Mouse (Mus musculus) embryonic fibroblast, embryonic 13.5 days (primary cell): Measurements from ENCODE around the gene Zfp239.

Experiments
- CTCF ChIP-seq: IDR thresholded peaks from 2 replicates; pipeline ENCODE4 v1.5.1; 2011; ENCODE audit warnings: mild to moderate bottlenecking, control low read depth, low read length, moderate library complexity, borderline replicate concordance; ENCODE audit not compliant: insufficient read depth
- POLR2A ChIP-seq: IDR thresholded peaks from 2 replicates; pipeline ENCODE4 v1.6.1; 2011; ENCODE audit warnings: low read depth, mild to moderate bottlenecking, control low read depth, low read length, moderate library complexity

DNA sequence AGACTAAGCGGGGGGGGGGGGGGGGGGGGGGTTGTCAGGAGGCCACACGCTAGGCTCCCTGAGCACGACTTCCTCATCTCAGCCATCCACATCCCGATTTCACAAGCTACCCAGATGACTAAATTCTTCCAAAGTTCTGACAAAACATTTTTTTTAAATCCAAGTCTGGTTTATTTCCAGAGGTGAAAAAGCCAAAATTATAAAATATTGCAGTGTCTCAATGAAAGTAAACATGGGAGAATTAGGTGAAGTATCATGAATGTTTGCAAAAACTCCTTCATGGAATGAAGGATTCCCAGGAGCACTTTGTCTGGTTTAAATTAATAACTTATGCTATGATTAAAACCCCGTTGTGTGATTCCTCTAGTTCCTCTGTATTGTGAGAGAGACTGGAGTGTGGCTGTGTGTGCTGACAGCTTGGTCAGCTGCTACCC lies 44.8 kb upstream of the Zfp239 start:
- TF ChIP-seq POLR2A, result no peak
- TF ChIP-seq CTCF, result no peak
